Mouse (Mus musculus) cortical plate, adult 2 months (tissue): ENCODE measurements at regions not wholly inside any gene's neighbourhood (a gene's known extent, or its start where the extent isn't known, plus 50 kb on each side); places are given as distances from the start of the nearest gene placed in this dataset.
"Not testable (repeated sequence)": the region's sequence is repeated elsewhere in the genome, so short reads cannot be mapped to it uniquely, and the experiment has no call there.

Source experiments
- CTCF ChIP-seq: fragments of 200-500 bp; IDR thresholded peaks from 2 replicates; pipeline ENCODE4 v1.5.1; 2011; ENCODE audit warnings: mild to moderate bottlenecking, control low read depth, low read length; ENCODE audit not compliant: insufficient read depth; ENCODE audit errors: extremely low read depth
- POLR2A ChIP-seq: fragments of 200-500 bp; IDR thresholded peaks from 2 replicates; pipeline ENCODE4 v1.6.1; 2011; ENCODE audit warnings: mild to moderate bottlenecking, low read length, control low read depth; ENCODE audit not compliant: insufficient read depth; ENCODE audit errors: extremely low read depth

DNA sequence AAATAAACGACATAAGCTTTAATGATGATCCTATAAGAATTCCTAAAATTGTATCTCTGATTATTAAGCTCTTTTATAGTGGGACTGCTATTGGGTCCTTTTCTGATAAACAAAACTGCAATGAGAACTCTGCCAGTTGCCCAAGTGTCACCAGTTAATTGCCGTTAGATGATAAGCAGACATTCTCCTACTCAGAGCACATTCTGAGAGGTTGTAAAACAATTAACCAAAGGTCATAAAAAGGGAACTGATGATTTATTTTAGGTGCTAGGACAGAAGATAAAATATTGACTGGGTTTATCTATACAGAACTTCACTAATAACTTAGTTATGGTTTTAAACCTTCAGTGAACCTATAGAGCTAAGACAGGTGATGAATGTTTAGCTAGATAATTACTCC, 109.2 kb upstream of the Gm527 start:
- not testable (repeated sequence) for TF ChIP-seq POLR2A, CTCF
